Mouse (Mus musculus) erythroblast, embryonic 14.5 days (primary cell): ENCODE measurements around the gene Ifitm10. TPM values are rescaled to one million over a fixed set of nuclear protein-coding genes. Genes with fewer than 3 reads are reported as not detected.
"Not testable (repeated sequence)": the region's sequence is repeated elsewhere in the genome, so short reads cannot be mapped to it uniquely, and the experiment has no call there.

Source experiments
- H3K27me3 ChIP-seq: 2 replicates; pipeline ENCODE4 v1.6.1; 2012; ENCODE audit warnings: inconsistent platforms; ENCODE audit not compliant: control insufficient read depth
- H3K36me3 ChIP-seq: 2 replicates; pipeline ENCODE4 v1.6.1; 2012; ENCODE audit warnings: mild to moderate bottlenecking, inconsistent platforms; ENCODE audit not compliant: control insufficient read depth
- H3K4me1 ChIP-seq: 2 replicates; pipeline ENCODE4 v1.6.1; 2012; ENCODE audit warnings: inconsistent platforms; ENCODE audit not compliant: control insufficient read depth
- H3K4me3 ChIP-seq: replicated peaks from 2 replicates; pipeline ENCODE3; 2012; ENCODE audit warnings: moderate library complexity, mild to moderate bottlenecking, inconsistent platforms
- H3K9me3 ChIP-seq: 2 replicates; pipeline ENCODE4 v1.6.1; 2012; ENCODE audit warnings: low read length, inconsistent platforms, mixed read lengths; ENCODE audit not compliant: control insufficient read depth
- GATA1 ChIP-seq: IDR thresholded peaks from 2 replicates; pipeline ENCODE4 v1.6.1; 2012; ENCODE audit warnings: low read length, inconsistent platforms, mixed read lengths
- TAL1 ChIP-seq: IDR thresholded peaks from 3 replicates; pipeline ENCODE4 v1.6.1; 2012; ENCODE audit warnings: low read length, inconsistent platforms, mixed read lengths
- polyA plus RNA-seq: library from polyadenylated mRNA; stranded (reverse); fragments of >175 nt; gene quantifications from 2 replicates; pipeline ENCODE4 v1.2.3, GENCODE M21; 2012

Gene Ifitm10
- polyA plus RNA-seq, 1 experiment: 0.36 TPM

DNA sequence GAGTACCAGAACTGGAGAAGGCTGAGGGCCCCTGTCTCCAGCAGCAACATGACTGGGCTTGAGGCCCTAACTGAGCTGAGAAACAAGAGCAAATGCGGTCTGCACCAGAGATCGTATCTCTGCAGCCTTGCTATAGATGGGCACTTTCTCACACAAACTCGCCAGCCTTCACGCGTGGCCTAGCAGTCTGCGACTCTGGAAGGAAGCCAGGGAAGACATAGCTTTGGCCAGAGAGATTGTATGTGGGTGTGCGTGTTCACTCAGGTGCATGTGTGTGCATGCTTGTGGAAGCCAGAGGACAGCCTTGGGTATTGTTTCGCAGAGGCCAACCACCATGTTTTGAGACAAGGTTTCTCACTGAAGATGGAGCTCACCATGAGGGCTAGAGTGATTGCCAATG is 35.1 kb upstream of the Ifitm10 start:
- Histone ChIP-seq H3K9me3 (no peaks in the 10 kb centered on the region), H3K27me3 (no peaks in the 10 kb centered on the region), H3K4me1 (peaks cover 35% of the 10 kb centered on the region)

DNA sequence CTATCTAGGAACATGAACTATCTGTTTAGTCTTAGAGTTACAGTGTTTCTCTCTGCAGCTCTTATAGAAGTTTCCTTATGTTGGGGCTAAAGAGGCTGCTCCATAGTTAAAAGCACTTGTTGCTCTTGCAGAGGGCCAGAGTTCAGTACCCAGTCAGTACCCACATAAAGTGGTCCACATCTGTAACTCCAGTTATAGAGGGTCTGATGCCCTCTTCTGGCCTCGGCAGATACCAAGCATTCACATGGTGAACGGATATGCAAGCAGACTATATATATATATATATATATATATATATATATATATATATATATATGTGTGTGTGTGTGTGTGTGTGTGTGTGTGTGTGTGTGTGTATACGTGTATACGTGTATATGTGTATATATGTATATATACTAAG is 34.4 kb upstream of the Ifitm10 start:
- TF ChIP-seq GATA1 (no peak), TAL1 (no peak)
- peaks cover 29% of the 10 kb centered on the region for H3K4me1 ChIP-seq
- no peaks in the 10 kb centered on the region for H3K27me3 ChIP-seq
- H3K36me3 ChIP-seq: no peaks in the 10 kb centered on the region
- no peak overlapping the region for H3K4me3 ChIP-seq
- H3K9me3 ChIP-seq: no peaks in the 10 kb centered on the region

More for the DNA sequence above, 35.1 kb upstream of the Ifitm10 start:
- TF ChIP-seq GATA1 (no peak), TAL1 (no peak)
- Histone ChIP-seq H3K36me3 (no peaks in the 10 kb centered on the region), H3K4me3 (no peak overlapping the region)

DNA sequence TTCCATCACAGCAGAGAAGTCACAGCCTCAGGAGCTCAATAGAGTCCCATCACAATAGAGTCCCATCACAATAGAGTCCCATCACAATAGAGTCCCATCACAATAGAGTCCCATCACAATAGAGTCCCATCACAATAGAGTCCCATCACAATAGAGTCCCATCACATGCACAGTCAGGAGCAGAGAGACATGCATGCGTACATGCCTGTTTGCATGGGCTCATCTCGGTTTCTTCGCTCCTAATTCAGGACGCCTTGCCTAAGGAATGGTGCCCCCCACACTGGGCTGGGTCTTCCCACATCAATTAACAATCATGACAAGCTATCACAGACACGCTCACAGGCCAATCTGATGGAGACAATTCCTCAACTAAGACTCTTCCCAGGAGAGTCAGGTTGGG is 31.6 kb upstream of the Ifitm10 start:
- not testable (repeated sequence) for H3K27me3 ChIP-seq, H3K4me3 ChIP-seq, H3K36me3 ChIP-seq, H3K9me3 ChIP-seq
- peaks cover 25% of the 10 kb centered on the region for H3K4me1 ChIP-seq

DNA sequence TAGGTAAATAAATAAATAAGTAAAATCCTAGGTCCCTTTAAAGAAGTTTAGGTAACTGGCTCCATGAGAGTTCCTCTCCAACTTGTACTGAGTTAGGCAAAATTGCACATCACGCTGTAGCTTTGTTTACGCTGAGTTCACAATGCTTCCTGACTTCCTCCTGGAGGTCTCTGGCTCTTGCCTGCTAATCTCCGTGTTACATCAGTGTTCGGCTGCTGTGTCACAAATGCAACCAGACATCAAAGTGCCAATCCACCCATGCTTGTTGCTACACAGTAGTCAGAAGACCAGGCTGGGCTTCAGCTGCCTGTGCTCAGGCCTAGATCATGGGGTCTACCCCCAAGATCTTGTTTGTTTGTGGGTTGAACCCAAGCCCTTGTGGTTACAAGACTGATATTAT is 30.0 kb upstream of the Ifitm10 start:
- H3K4me1 ChIP-seq: peaks cover 24% of the 10 kb centered on the region
- no peak overlapping the region for H3K4me3 ChIP-seq
- no peaks in the 10 kb centered on the region for H3K36me3 ChIP-seq

DNA sequence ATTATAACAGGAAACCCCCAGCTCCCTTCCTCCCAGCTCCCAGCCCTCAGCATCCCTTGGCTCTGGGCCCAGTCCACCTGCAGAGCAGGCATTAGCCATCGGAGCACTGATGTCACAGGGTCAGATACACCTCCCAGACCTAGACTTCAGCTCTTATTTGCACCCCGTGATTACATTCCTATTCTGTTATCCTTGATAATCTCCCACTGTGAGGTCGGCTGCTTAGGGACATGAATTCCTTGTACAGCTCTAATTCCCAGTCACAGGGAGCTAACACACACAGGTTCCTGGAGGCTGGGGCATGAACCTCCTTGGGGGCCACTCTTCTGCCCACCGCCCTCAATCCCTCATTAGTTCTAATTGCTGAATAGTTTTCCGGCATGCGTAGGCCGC is 27.2 kb upstream of the Ifitm10 start:
- no peak for TF ChIP-seq GATA1
- no peak for TF ChIP-seq TAL1
- H3K9me3 ChIP-seq: no peaks in the 10 kb centered on the region
- H3K4me1 ChIP-seq: peaks cover 38% of the 10 kb centered on the region
- no peaks in the 10 kb centered on the region; the same call in 1 of the 2 replicates for H3K36me3 ChIP-seq
- H3K27me3 ChIP-seq: no peaks in the 10 kb centered on the region
- no peak overlapping the region for H3K4me3 ChIP-seq

More for the DNA sequence above, 30.0 kb upstream of the Ifitm10 start:
- Histone ChIP-seq H3K9me3 (no peaks in the 10 kb centered on the region), H3K27me3 (no peaks in the 10 kb centered on the region)
- TF ChIP-seq TAL1: no peak
- no peak for TF ChIP-seq GATA1

DNA sequence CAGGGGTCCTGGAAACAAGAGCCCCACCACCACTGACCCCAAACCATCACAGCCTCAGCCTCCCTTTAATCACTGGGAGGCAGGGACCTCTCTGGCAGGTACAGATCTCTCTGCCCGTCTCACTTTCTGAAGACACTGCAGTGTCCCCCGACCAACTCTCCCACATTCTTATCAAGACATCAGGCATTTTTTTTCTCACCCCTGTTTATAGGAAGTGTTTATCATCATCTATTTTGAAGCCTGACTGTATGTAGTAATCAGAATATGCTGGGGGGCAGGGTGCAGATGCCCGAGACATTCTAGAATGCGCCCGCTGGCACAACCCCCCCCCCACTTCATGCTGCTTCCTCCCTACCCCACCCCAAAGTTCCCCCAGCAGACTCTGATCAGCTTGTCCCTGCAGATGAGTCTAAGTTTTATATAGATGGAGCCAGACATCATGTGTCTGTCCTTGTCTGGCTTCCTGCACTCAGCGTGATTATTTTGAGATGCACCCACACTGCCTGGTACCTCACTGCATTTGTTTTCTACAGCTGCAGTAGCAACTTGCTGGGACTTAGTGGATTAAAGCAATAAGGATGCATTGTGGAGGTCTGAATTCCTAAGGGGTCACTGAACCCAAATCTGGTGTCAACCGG is 26.7 kb upstream of the Ifitm10 start:
- no peaks in the 10 kb centered on the region for H3K27me3 ChIP-seq
- peaks cover 43% of the 10 kb centered on the region for H3K4me1 ChIP-seq
- H3K4me3 ChIP-seq: no peak overlapping the region
- no peaks in the 10 kb centered on the region; the same call in 1 of the 2 replicates for H3K36me3 ChIP-seq
- no peaks in the 10 kb centered on the region for H3K9me3 ChIP-seq
- TF ChIP-seq TAL1: no peak
- no peak for TF ChIP-seq GATA1

DNA sequence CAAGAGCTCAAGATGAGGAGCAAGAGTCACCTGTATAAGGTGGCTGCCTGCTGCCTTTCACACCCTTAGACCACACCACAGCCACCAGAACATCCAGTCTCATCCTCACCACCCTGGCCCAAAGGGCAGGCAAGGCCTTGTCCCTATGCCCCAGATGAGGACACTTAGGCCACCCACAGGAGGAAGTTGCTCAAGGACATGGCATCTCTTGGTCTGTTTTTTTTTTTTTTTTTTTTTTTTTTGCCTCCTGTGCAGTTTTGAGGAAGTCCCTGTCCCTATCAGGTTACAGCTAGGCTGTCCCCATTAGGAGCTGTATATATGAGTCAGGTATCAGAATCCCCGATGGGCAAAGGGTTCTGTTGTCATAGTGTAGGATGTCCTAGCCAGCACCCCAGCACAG is 25.7 kb upstream of the Ifitm10 start:
- peaks cover 51% of the 10 kb centered on the region for H3K4me1 ChIP-seq
- H3K27me3 ChIP-seq: no peaks in the 10 kb centered on the region
- H3K36me3 ChIP-seq: no peaks in the 10 kb centered on the region; the same call in 1 of the 2 replicates
- no peak for TF ChIP-seq GATA1
- no peak; the same call in 2 of the 3 replicates for TF ChIP-seq TAL1
- no peaks in the 10 kb centered on the region for H3K9me3 ChIP-seq
- H3K4me3 ChIP-seq: no peak overlapping the region

DNA sequence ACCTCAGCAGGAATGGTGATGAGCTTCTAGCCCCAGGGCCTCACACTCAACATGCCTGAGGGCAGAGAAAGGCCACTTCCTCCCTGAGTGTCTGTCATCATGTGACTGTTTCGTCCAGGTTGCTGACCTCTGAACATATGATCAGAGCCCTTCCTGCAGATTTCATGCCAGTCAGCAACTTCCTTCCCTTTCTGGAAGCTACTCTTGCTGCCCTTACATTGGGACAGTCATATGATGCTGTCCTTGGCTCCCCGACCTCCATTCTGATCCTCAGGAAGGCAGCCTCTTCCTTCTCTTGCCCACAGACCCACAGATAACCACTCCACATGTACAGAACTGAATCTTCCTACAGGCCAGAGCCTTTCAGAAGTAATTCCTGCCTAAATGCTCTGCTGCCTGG is 24.5 kb upstream of the Ifitm10 start:
- Histone ChIP-seq H3K4me1 (peaks cover 58% of the 10 kb centered on the region), H3K36me3 (no peaks in the 10 kb centered on the region; the same call in 1 of the 2 replicates), H3K9me3 (no peaks in the 10 kb centered on the region), H3K27me3 (no peaks in the 10 kb centered on the region), H3K4me3 (no peak overlapping the region)
- no peak for TF ChIP-seq TAL1
- TF ChIP-seq GATA1: no peak

DNA sequence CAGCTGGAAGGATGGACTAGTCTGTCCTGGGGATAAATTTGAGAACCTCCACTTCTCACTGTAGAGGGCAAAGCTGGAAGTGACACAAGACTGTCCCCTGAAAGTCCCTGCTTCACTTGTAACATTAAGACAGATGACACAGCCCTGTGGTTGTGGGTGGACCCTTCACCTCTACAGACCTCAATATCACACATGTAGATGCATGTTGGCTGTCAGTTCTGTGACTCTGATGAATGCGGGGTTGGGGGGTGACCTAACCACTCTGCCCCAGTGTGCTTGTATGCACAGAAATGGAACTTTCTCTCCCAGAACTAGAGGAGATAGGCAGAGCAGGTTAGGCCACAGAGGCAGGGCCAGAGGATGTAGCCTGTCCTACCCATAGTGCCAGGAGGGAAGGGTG is 23.1 kb upstream of the Ifitm10 start:
- no peaks in the 10 kb centered on the region for H3K27me3 ChIP-seq
- H3K4me1 ChIP-seq: peaks cover 73% of the 10 kb centered on the region

DNA sequence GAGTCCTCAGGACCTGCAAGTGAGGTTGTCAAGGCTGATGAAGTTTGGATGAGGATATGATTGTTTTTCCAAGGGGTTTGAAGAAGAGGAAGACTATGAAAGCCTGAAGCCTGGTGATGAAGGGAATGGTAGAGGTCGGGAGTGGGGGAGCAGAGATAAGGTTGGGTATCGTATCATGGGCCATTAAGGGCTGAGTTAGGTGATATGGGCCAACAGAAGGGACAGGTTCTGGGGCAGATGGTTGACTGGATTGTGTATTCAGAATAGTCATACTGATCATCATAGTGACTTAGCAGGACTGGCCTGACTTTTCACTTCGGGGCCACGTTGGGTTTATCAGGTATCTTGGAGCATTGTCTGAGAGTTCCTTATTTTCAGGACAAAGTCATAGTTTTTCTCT is 21.9 kb upstream of the Ifitm10 start:
- Histone ChIP-seq H3K4me3 (no peak overlapping the region), H3K9me3 (no peaks in the 10 kb centered on the region), H3K4me1 (peaks cover 81% of the 10 kb centered on the region), H3K36me3 (no peaks in the 10 kb centered on the region; the same call in 1 of the 2 replicates), H3K27me3 (no peaks in the 10 kb centered on the region)
- peak; percentile 14; the same call in 1 of the 2 replicates for TF ChIP-seq GATA1
- TF ChIP-seq TAL1: peak; percentile 33; the same call in 2 of the 3 replicates

More for the DNA sequence above, 23.1 kb upstream of the Ifitm10 start:
- Histone ChIP-seq H3K36me3 (no peaks in the 10 kb centered on the region; the same call in 1 of the 2 replicates), H3K4me3 (no peak overlapping the region), H3K9me3 (no peaks in the 10 kb centered on the region)
- TF ChIP-seq TAL1 (no peak), GATA1 (no peak)
